Mouse (Mus musculus) embryonic facial prominence, embryonic 10.5 days (tissue): ENCODE results near the gene Lyplal1. TPM values are rescaled to one million over a fixed set of nuclear protein-coding genes. Genes with fewer than 3 reads are reported as not detected.

Experiments used
- DNase-seq: peaks from one replicate; pipeline ENCODE4 v3.0.0-alpha.2; 2017; ENCODE audit warnings: low spot score
- H3K27ac ChIP-seq: fragments of 300-500 bp; sonication (generic); replicated peaks from 2 replicates; pipeline ENCODE4 v1.5.1; 2016; ENCODE audit warnings: mild to moderate bottlenecking
- H3K27me3 ChIP-seq: fragments of 300-500 bp; sonication (generic); replicated peaks from 2 replicates; pipeline ENCODE4 v1.6.1; 2016; ENCODE audit warnings: low read depth, mild to moderate bottlenecking; ENCODE audit not compliant: poor library complexity, severe bottlenecking
- H3K36me3 ChIP-seq: fragments of 300-500 bp; sonication (generic); replicated peaks from 2 replicates; pipeline ENCODE4 v1.6.1; 2016; ENCODE audit warnings: mild to moderate bottlenecking, moderate library complexity
- H3K4me1 ChIP-seq: fragments of 300-500 bp; sonication (generic); 2 replicates; pipeline ENCODE4 v1.6.1; 2016
- H3K4me3 ChIP-seq: fragments of 300-500 bp; sonication (generic); 2 replicates; pipeline ENCODE4 v1.5.1; 2016; ENCODE audit warnings: mild to moderate bottlenecking, moderate library complexity
- H3K9me3 ChIP-seq: fragments of 300-500 bp; sonication (generic); 2 replicates; pipeline ENCODE4 v1.6.1; 2016; ENCODE audit warnings: mild to moderate bottlenecking
- WGBS: fragments of 180-500 bp; shearing (Covaris S2); methylation state at CpG from one replicate; pipeline ENCODE4 v1.1.7; 2016; 5-methylcytosine and 5-hydroxymethylcytosine counted together
- polyA plus RNA-seq: library from polyadenylated mRNA; unstranded; fragments of >200 nt; fragmentation: Nextera tagmentation; extraction: Ambion mirVana; gene quantifications from 2 replicates; pipeline ENCODE4 v1.2.1, GENCODE M21; 2016

The Lyplal1 gene
- 18.5 and 18.9 TPM in 2 replicates for polyA plus RNA-seq

DNA sequence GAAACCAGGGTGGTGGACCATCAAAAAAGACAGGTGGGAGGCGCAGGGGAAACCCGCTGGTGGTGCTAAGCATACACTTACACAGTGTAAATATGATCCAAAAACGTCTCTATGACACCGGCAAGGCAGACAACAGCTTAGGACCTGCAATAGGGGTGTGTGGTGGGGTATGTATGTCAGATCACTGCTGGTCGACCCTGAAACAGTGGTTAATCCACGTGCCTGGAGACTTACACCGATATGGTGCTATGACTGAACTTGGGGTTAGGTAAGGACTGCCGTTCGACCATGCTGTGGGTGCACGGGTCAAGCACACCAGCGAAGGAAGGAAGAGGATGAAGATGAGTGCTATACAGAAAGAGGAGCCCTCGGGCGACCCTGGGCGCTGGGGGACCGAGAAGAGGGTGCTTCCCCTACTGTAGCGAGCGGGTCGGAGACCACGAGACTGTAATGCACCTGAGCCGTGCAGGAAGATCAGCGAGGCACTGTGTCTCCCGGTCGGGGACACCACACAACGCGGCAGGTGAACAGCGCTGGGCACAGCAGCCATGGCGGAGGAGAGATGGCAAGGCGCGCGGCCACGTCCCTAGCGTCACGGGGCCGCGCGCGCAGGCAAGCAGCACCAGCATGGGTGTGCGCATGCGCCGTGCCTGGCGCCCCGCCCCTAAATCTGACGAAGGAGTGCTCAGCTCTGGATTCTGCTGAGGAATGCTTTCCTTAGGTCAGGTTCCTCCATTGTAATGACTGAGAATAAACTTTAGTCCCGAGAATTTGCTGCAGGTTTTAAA is at the start of gene Lyplal1:
Lyplal1 (minus strand) TSS at position 610 of the 788 bp plus-strand sequence.
- WGBS: 5% methylated on average over 44 of the region's 44 CpGs
- peak within 1 kb of the TSS; percentile 92 for H3K27ac ChIP-seq

DNA sequence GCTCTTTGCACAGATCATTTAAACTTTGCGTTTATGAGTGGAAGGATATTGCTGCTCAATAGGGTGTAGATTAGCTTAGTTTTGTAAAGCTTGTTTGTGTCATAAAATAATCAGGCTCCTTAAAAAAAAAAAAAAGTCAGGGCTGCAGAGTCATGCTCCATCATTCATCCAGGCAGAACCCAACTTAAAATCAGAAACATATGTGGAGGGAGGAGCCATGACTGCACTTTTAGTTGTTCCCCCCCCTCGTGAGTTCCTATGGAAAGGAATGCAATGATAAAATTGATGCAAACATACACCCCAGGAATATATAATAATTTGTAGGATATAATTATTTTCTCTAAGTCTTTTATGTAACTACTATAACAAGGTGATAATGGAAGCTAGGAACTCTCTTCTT is 46.5 kb upstream of the Lyplal1 start:
- Histone ChIP-seq H3K4me3 (no peak overlapping the region), H3K9me3 (no peaks in the 10 kb centered on the region), H3K27ac (peak overlapping the region; percentile 51), H3K27me3 (no peaks in the 10 kb centered on the region), H3K4me1 (peaks cover 13% of the 10 kb centered on the region; the same call in 1 of the 2 replicates), H3K36me3 (no peaks in the 10 kb centered on the region)
- WGBS: 49% methylated on average over 2 of the region's 2 CpGs
- DNase-seq: no peak

More for the DNA sequence above, at the start of gene Lyplal1:
- H3K9me3 ChIP-seq: no peaks in the 10 kb centered on the region
- no peaks in the 10 kb centered on the region for H3K27me3 ChIP-seq
- H3K36me3 ChIP-seq: no peaks in the 10 kb centered on the region; the same call in 1 of the 2 replicates
- peaks cover 11% of the 10 kb centered on the region for H3K4me1 ChIP-seq
- peak within 1 kb of the TSS; percentile 80 for H3K4me3 ChIP-seq
- peak; percentile 95 for DNase-seq

DNA sequence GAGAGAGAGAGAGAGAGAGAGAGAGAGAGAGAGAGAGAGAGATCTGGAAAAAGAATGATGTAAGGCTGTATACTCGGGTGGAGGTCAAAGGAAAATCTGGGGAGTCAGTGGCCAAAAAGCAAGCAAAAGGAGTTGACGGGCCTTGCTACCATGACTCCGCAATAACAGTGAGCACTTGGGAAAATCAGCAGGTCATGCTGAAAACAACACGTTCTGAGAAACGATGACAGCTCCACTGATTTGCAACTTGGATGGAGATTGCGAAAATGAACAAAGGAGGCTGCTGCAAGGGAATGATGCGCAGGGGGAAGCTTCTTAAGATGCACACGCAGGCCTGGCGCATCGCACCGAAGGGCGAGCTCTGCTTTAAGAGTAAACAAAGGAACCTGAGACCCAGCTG is 46.1 kb upstream of the Lyplal1 start:
- peak; percentile 18 for DNase-seq
- Histone ChIP-seq H3K27me3 (no peaks in the 10 kb centered on the region), H3K9me3 (no peaks in the 10 kb centered on the region), H3K4me3 (no peak overlapping the region), H3K27ac (peak overlapping the region; percentile 51), H3K36me3 (no peaks in the 10 kb centered on the region), H3K4me1 (peaks cover 13% of the 10 kb centered on the region; the same call in 1 of the 2 replicates)
- 60% methylated on average over 12 of the region's 12 CpGs for WGBS

DNA sequence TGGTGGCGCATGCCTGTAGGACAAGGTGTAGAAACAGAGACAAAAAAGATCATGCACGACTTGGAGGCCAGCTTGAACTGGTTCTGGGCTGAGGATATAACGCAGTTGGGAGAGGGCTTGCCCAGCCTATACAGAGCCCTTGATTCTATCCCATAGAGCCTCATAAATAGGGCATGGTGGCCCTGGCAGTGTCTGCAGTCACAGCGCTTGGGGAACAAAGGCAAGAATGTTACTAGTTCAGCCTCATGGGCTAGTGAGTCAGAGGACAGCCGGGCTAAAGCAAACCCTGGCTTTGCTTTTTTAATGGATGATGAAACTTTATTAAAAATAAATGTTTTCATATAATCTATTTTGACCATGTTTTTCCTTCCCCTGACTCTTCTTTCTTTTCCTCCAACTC is 33.3 kb upstream of the Lyplal1 start:
- 87% methylated on average over 5 of the region's 5 CpGs for WGBS
- Histone ChIP-seq H3K9me3 (no peaks in the 10 kb centered on the region), H3K4me1 (peaks cover 4% of the 10 kb centered on the region), H3K4me3 (no peak overlapping the region), H3K36me3 (no peaks in the 10 kb centered on the region), H3K27ac (no peak overlapping the region), H3K27me3 (no peaks in the 10 kb centered on the region)
- DNase-seq: no peak

DNA sequence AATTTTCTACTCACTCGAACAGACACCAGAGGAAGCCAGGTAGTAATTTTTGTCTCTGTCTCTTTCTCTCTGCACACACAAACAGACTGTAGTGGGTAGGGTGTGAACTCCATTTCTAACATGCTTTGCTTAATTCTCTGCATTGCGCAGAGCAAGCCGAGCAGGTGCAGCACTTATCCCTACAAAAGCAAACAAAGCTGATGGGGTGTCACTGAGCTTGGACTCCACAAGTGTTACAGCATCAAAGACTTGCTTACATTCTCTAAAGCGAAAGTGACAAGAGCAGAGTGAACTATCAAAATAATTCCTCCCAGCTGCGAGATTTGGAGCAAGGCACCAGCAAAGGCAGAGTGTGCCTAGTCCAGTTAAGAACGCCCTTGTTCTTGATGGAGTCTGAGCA is 28.3 kb upstream of the Lyplal1 start:
- no peaks in the 10 kb centered on the region for H3K36me3 ChIP-seq
- 0 out of 2 replicates have a peak overlapping the region, but pooled peaks have one; percentile 40 for H3K27ac ChIP-seq
- peak; percentile 50 for DNase-seq
- WGBS: 47% methylated on average over 6 of the region's 6 CpGs
- no peaks in the 10 kb centered on the region for H3K9me3 ChIP-seq
- peaks cover 9% of the 10 kb centered on the region for H3K4me1 ChIP-seq
- H3K27me3 ChIP-seq: no peaks in the 10 kb centered on the region
- H3K4me3 ChIP-seq: no peak overlapping the region

DNA sequence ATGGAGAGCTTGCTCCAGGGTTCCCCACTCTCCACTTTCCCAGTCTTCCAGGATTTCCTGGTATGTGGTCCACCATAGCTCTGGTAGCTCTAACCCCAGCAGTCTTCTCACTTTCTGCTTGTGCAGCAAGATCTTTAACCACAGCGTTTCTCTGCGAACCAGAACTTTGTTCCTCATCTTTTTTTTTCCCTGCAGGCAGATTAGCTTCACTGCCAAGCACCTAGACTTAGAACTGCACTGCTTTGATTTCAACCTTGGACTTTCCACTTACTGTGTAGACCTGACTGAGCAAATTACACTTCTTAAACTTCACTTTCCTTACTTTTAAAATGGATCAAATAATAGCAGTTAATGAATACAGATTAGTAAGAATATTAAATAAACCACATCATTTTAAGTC is 23.1 kb upstream of the Lyplal1 start:
- no peak for DNase-seq
- H3K27ac ChIP-seq: no peak overlapping the region
- 83% methylated on average over 2 of the region's 2 CpGs for WGBS
- H3K36me3 ChIP-seq: no peaks in the 10 kb centered on the region
- no peaks in the 10 kb centered on the region for H3K27me3 ChIP-seq
- H3K9me3 ChIP-seq: no peaks in the 10 kb centered on the region
- no peak overlapping the region for H3K4me3 ChIP-seq
- peaks cover 11% of the 10 kb centered on the region for H3K4me1 ChIP-seq

DNA sequence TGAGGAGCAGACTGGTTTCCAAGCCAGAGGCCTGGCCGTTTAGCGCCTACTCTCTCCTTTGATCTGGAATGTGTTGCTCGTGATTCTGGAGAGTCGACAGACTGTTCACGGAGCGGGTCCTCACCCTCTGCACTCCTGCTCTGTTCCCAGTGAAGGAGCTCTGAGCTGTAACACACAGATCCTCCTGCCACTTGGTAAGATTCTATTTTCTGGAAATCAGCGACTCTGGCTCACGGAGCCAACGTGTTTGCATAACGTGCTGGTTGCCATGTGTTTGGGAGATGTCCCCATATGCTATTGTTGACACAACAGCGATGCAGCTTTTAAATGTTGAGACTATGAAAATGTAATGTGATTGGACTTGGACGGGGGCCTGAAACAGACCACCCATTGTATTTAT is 20.8 kb upstream of the Lyplal1 start:
- Histone ChIP-seq H3K4me3 (no peak overlapping the region), H3K4me1 (peaks cover 8% of the 10 kb centered on the region; the same call in 1 of the 2 replicates), H3K27ac (no peak overlapping the region), H3K9me3 (no peaks in the 10 kb centered on the region), H3K36me3 (no peaks in the 10 kb centered on the region), H3K27me3 (no peaks in the 10 kb centered on the region)
- DNase-seq: no peak
- 77% methylated on average over 12 of the region's 12 CpGs for WGBS

DNA sequence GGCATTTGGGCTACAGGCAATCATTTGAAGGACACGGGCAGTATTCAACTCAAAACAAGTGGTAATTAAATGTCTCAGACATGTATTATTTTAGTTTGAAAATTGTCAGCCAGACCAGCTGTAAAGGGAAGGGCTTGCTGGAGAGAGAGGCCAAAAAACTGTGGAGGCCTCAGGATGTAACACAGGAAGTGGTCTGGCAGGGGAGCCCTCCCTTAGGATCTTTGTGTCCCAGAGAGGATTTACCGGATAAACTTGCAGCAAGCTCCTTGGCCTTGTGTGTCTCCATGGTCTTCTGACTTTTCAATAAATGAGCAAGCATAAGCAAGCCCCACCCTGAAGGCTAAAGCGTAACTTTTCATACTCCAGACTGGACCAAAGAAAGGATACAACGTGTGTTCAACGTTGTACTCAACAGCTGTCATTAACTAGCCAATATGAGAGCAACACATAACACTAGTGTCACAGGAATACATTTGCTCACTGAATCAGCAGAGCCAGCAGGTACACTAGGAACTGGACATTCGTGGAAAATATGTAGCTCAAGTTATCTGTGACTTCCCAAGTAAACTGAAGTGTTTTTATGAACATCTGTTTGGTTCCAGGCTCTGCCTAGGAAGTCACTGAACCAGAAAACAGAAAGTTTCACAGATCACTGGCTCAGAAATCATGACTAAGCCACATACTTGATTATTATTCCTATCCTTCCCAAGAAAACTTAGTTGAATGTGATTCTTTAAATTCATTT is 19.7 kb upstream of the Lyplal1 start:
- 74% methylated on average over 6 of the region's 6 CpGs for WGBS

DNA sequence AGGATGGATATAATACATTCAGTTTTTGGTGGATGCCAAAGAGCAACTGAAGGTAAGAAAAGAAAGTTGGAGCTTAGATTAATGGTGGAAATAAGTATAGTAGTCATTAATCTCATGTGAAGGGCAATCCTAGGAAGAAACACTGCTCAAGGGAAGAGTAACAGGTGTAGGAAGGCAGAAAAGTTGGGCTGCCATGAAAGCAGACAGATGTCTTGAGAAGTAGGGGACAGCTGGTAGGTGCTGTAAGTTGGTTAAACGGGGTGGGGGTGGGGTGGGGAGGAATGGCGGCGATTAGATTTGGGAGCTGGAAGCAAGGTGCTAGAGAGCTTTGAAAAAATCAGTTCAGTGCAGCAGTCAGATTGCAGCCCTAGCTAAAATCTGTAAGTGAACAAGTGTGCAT is 14.4 kb upstream of the Lyplal1 start:
- WGBS: 88% methylated on average over 3 of the region's 3 CpGs
- DNase-seq: no peak
- no peak overlapping the region for H3K4me3 ChIP-seq
- no peaks in the 10 kb centered on the region for H3K36me3 ChIP-seq
- no peak overlapping the region for H3K27ac ChIP-seq
- H3K9me3 ChIP-seq: no peaks in the 10 kb centered on the region
- peaks cover 10% of the 10 kb centered on the region for H3K4me1 ChIP-seq
- no peaks in the 10 kb centered on the region for H3K27me3 ChIP-seq

More for the DNA sequence above, 19.7 kb upstream of the Lyplal1 start:
- Histone ChIP-seq H3K4me1 (peaks cover 8% of the 10 kb centered on the region; the same call in 1 of the 2 replicates), H3K36me3 (no peaks in the 10 kb centered on the region), H3K27me3 (no peaks in the 10 kb centered on the region), H3K27ac (peak overlapping the region; percentile 48; the same call in 1 of the 2 replicates), H3K9me3 (no peaks in the 10 kb centered on the region), H3K4me3 (no peak overlapping the region)
- DNase-seq: no peak

DNA sequence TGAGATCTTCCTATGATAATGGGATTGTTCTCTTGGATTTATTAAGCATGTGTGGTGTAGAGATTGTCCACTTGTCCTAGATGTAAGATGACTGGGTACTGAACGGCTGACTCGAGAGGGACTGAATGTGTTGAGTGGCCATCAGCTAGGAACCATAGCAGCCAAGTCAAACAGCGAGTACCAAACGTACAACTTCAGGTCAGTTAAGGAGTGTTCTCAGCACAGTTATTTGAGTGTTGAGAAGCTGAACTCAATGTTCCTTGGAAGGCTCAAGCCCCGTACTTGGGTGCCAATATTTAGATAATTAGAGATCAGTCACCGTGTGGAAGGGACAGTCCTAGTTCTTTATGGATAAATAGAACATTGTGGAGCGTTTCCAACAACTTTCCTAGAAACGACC is 11.8 kb upstream of the Lyplal1 start:
- WGBS: 93% methylated on average over 8 of the region's 8 CpGs

DNA sequence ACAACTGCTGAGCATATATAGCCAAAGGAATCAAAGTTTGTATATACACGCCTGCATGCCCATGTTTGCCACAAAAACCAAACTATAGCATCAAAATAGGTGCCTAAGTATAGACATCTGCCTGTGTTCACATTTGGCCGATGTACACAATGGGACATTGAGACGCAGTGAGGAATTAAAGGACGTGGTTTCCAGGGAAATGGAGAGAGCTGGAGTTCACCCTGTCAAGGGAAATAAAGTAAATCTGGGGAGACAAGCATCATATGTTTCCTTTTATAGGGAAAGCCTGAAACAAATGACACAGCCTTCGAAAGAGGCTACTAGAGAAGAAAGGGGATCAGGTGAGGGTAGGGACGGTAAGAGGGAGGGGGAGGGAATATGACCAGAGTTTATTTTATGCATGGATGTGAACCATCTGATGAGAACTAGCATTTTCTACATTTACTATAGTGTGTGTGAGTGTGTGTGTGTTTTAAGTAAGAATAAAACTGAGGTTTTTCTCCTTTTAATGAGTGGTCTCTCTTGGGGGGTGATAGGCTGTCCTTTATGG is 9.3 kb upstream of the Lyplal1 start:
- WGBS: 51% methylated on average over 6 of the region's 6 CpGs
- Histone ChIP-seq H3K4me1 (peaks cover 24% of the 10 kb centered on the region), H3K36me3 (no peaks in the 10 kb centered on the region), H3K27me3 (no peaks in the 10 kb centered on the region), H3K9me3 (no peaks in the 10 kb centered on the region), H3K27ac (no peak overlapping the region), H3K4me3 (no peak overlapping the region)
- no peak for DNase-seq

More for the DNA sequence above, 11.8 kb upstream of the Lyplal1 start:
- Histone ChIP-seq H3K27ac (no peak overlapping the region), H3K36me3 (no peaks in the 10 kb centered on the region), H3K27me3 (no peaks in the 10 kb centered on the region), H3K4me1 (peaks cover 24% of the 10 kb centered on the region), H3K4me3 (no peak overlapping the region), H3K9me3 (no peaks in the 10 kb centered on the region)
- DNase-seq: no peak

DNA sequence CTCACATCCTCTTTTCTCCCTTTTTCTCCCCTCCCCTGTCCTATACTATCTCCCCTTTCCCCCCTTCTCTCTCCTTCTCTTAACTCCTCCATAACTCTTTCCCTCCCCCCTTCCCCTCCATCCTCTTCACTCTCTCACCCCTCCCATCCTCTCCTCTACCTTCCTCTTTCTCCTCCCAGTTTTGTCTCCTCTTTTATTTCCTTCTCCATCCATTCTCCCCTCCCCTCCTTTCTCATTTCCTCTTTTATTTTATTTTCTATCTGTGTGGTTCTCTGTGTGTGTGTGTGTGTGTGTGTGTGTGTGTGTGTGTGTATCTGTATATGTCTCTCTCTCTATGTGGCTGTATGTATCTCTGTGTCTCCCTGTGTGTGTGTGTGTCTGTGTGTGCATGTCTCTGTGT is 6.6 kb upstream of the Lyplal1 start:
- Histone ChIP-seq H3K27ac (no peak overlapping the region), H3K36me3 (no peaks in the 10 kb centered on the region), H3K27me3 (no peaks in the 10 kb centered on the region), H3K4me3 (no peak overlapping the region), H3K4me1 (peaks cover 24% of the 10 kb centered on the region), H3K9me3 (no peaks in the 10 kb centered on the region)
- DNase-seq: no peak
